Mouse (Mus musculus) intestine, embryonic 15.5 days (tissue): ENCODE data around the gene Iqschfp. TPM values are rescaled to one million over a fixed set of nuclear protein-coding genes. Genes with fewer than 3 reads are reported as not detected.

Source experiments
- ATAC-seq: fragments of 200-750 bp; cut with Nextera tagmentation; 2 replicates; pipeline ENCODE4 v1.8.0; 2017; ENCODE audit warnings: moderate TSS enrichment, moderate library complexity
- H3K27ac ChIP-seq: fragments of 300-500 bp; sonication (generic); 2 replicates; pipeline ENCODE4 v1.5.1; 2015; ENCODE audit warnings: mild to moderate bottlenecking, inconsistent platforms
- H3K27me3 ChIP-seq: fragments of 300-500 bp; sonication (generic); replicated peaks from 2 replicates; pipeline ENCODE4 v1.6.1; 2015; ENCODE audit warnings: inconsistent platforms
- H3K36me3 ChIP-seq: fragments of 300-500 bp; sonication (generic); 2 replicates; pipeline ENCODE4 v1.6.1; 2015; ENCODE audit warnings: inconsistent platforms
- H3K4me1 ChIP-seq: fragments of 300-500 bp; sonication (generic); replicated peaks from 2 replicates; pipeline ENCODE4 v1.6.1; 2015; ENCODE audit warnings: inconsistent platforms
- H3K4me2 ChIP-seq: fragments of 300-500 bp; sonication (generic); replicated peaks from 2 replicates; pipeline ENCODE4 v1.6.1; 2015; ENCODE audit warnings: mild to moderate bottlenecking, inconsistent platforms
- H3K4me3 ChIP-seq: fragments of 300-500 bp; sonication (generic); replicated peaks from 2 replicates; pipeline ENCODE4 v1.5.1; 2015; ENCODE audit warnings: inconsistent platforms
- H3K9ac ChIP-seq: fragments of 300-500 bp; sonication (generic); 2 replicates; pipeline ENCODE4 v1.6.1; 2015; ENCODE audit warnings: inconsistent platforms
- H3K9me3 ChIP-seq: fragments of 300-500 bp; sonication (generic); 2 replicates; pipeline ENCODE4 v1.6.1; 2016; ENCODE audit warnings: inconsistent platforms
- WGBS: fragments of 180-500 bp; shearing (Covaris S2); methylation state at CpG from one replicate; pipeline ENCODE4 v1.1.7; 2015; 5-methylcytosine and 5-hydroxymethylcytosine counted together
- polyA plus RNA-seq: library from polyadenylated mRNA; unstranded; fragments of >200 nt; fragmentation: Nextera tagmentation; extraction: Ambion mirVana; gene quantifications from 2 replicates; pipeline ENCODE4 v1.2.1, GENCODE M21; 2015

The Iqschfp gene
- polyA plus RNA-seq, 1 experiment from 2014 or later, result not detected

GRCm38 (mm10) chr3:68517236-68517635 lies 625.2 kb downstream of the Iqschfp start:
- Histone ChIP-seq H3K9me3 (no peaks in the 10 kb centered on the region), H3K27me3 (no peaks in the 10 kb centered on the region), H3K4me2 (no peak overlapping the region), H3K36me3 (no peaks in the 10 kb centered on the region), H3K4me1 (peaks cover 5% of the 10 kb centered on the region; the same call in 1 of the 2 replicates), H3K27ac (no peak overlapping the region), H3K4me3 (no peak overlapping the region), H3K9ac (no peak overlapping the region)
- no peak for ATAC-seq
- WGBS, result 35% methylated on average over 7 of the region's 7 CpGs

GRCm38 (mm10) chr3:68518041-68518440 lies 626.0 kb downstream of the Iqschfp start:
- no peak overlapping the region for H3K4me2 ChIP-seq
- H3K27ac ChIP-seq, result no peak overlapping the region
- H3K4me1 ChIP-seq, result peaks cover 5% of the 10 kb centered on the region; the same call in 1 of the 2 replicates
- H3K4me3 ChIP-seq, result no peak overlapping the region
- no peak overlapping the region for H3K9ac ChIP-seq
- no peak for ATAC-seq
- no peaks in the 10 kb centered on the region for H3K9me3 ChIP-seq
- no peaks in the 10 kb centered on the region for H3K36me3 ChIP-seq
- WGBS, result 91% methylated on average over 8 of the region's 8 CpGs
- H3K27me3 ChIP-seq, result no peaks in the 10 kb centered on the region

GRCm38 (mm10) chr3:68518586-68518985 lies 626.6 kb downstream of the Iqschfp start:
- Histone ChIP-seq H3K36me3 (no peaks in the 10 kb centered on the region), H3K4me3 (no peak overlapping the region), H3K9ac (no peak overlapping the region), H3K9me3 (no peaks in the 10 kb centered on the region), H3K4me1 (peaks cover 3% of the 10 kb centered on the region; the same call in 1 of the 2 replicates), H3K27me3 (no peaks in the 10 kb centered on the region), H3K4me2 (no peak overlapping the region), H3K27ac (no peak overlapping the region)
- ATAC-seq, result peak; percentile 41; the same call in 1 of the 2 replicates
- 85% methylated on average over 5 of the region's 5 CpGs for WGBS

GRCm38 (mm10) chr3:68525361-68525878 lies 633.4 kb downstream of the Iqschfp start:
- ATAC-seq, result no peak
- H3K4me3 ChIP-seq, result no peak overlapping the region
- WGBS, result 81% methylated on average over 10 of the region's 10 CpGs

GRCm38 (mm10) chr3:68526416-68526815 lies 634.4 kb downstream of the Iqschfp start:
- no peak for ATAC-seq
- Histone ChIP-seq H3K4me2 (no peak overlapping the region), H3K9me3 (no peaks in the 10 kb centered on the region), H3K9ac (no peak overlapping the region), H3K4me3 (no peak overlapping the region), H3K4me1 (no peaks in the 10 kb centered on the region), H3K27me3 (no peaks in the 10 kb centered on the region), H3K36me3 (no peaks in the 10 kb centered on the region), H3K27ac (no peak overlapping the region)
- 57% methylated on average over 4 of the region's 4 CpGs for WGBS

More at GRCm38 (mm10) chr3:68525361-68525878, 633.4 kb downstream of the Iqschfp start:
- H3K27ac ChIP-seq, result no peak overlapping the region
- no peak overlapping the region for H3K9ac ChIP-seq
- no peaks in the 10 kb centered on the region for H3K27me3 ChIP-seq
- no peaks in the 10 kb centered on the region for H3K9me3 ChIP-seq
- no peaks in the 10 kb centered on the region for H3K4me1 ChIP-seq
- no peaks in the 10 kb centered on the region for H3K36me3 ChIP-seq
- no peak overlapping the region for H3K4me2 ChIP-seq

GRCm38 (mm10) chr3:68527182-68527581 lies 635.1 kb downstream of the Iqschfp start:
- Histone ChIP-seq H3K36me3 (no peaks in the 10 kb centered on the region), H3K27ac (no peak overlapping the region), H3K4me1 (no peaks in the 10 kb centered on the region), H3K9ac (no peak overlapping the region), H3K4me3 (no peak overlapping the region), H3K27me3 (no peaks in the 10 kb centered on the region), H3K9me3 (no peaks in the 10 kb centered on the region), H3K4me2 (no peak overlapping the region)
- ATAC-seq, result no peak
- 58% methylated on average over 4 of the region's 4 CpGs for WGBS

GRCm38 (mm10) chr3:68531908-68532307 lies 639.9 kb downstream of the Iqschfp start:
- H3K4me3 ChIP-seq, result no peak overlapping the region
- H3K27me3 ChIP-seq, result no peaks in the 10 kb centered on the region
- H3K27ac ChIP-seq, result no peak overlapping the region
- ATAC-seq, result no peak
- H3K9me3 ChIP-seq, result no peaks in the 10 kb centered on the region
- 90% methylated on average over 4 of the region's 4 CpGs for WGBS
- H3K9ac ChIP-seq, result no peak overlapping the region
- peaks cover 3% of the 10 kb centered on the region; the same call in 1 of the 2 replicates for H3K4me1 ChIP-seq
- no peak overlapping the region for H3K4me2 ChIP-seq
- H3K36me3 ChIP-seq, result no peaks in the 10 kb centered on the region

- no peaks in the 10 kb centered on the region for H3K9me3 ChIP-seq
- 27% methylated on average over 7 of the region's 7 CpGs for WGBS
- H3K27me3 ChIP-seq, result no peaks in the 10 kb centered on the region
- no peaks in the 10 kb centered on the region for H3K36me3 ChIP-seq
- H3K9ac ChIP-seq, result no peak overlapping the region
- H3K4me3 ChIP-seq, result no peak overlapping the region
- H3K4me2 ChIP-seq, result no peak overlapping the region
- H3K4me1 ChIP-seq, result peaks cover 3% of the 10 kb centered on the region; the same call in 1 of the 2 replicates
- no peak overlapping the region for H3K27ac ChIP-seq
- ATAC-seq, result peak; percentile 37
Observed at GRCm38 (mm10) chr3:68534571-68535051, 642.6 kb downstream of the Iqschfp start.

- Histone ChIP-seq H3K36me3 (no peaks in the 10 kb centered on the region), H3K27me3 (no peaks in the 10 kb centered on the region), H3K9me3 (no peaks in the 10 kb centered on the region), H3K4me3 (no peak overlapping the region), H3K9ac (no peak overlapping the region), H3K4me2 (no peak overlapping the region), H3K4me1 (peaks cover 3% of the 10 kb centered on the region; the same call in 1 of the 2 replicates), H3K27ac (no peak overlapping the region)
- 0 out of 2 replicates have a peak, but pooled peaks have one; percentile 13 for ATAC-seq
- 71% methylated on average over 7 of the region's 7 CpGs for WGBS
Observed at GRCm38 (mm10) chr3:68535160-68535728, 643.2 kb downstream of the Iqschfp start.

GRCm38 (mm10) chr3:68536071-68536470 lies 644.0 kb downstream of the Iqschfp start:
- H3K4me1 ChIP-seq, result peaks cover 3% of the 10 kb centered on the region; the same call in 1 of the 2 replicates
- no peaks in the 10 kb centered on the region for H3K27me3 ChIP-seq
- no peak overlapping the region for H3K9ac ChIP-seq
- H3K4me3 ChIP-seq, result no peak overlapping the region
- ATAC-seq, result 0 out of 2 replicates have a peak, but pooled peaks have one; percentile 26
- 64% methylated on average over 3 of the region's 3 CpGs for WGBS
- no peaks in the 10 kb centered on the region for H3K9me3 ChIP-seq
- no peaks in the 10 kb centered on the region for H3K36me3 ChIP-seq
- H3K27ac ChIP-seq, result no peak overlapping the region
- H3K4me2 ChIP-seq, result no peak overlapping the region

GRCm38 (mm10) chr3:68541688-68542087 lies 649.7 kb downstream of the Iqschfp start:
- Histone ChIP-seq H3K27ac (no peak overlapping the region), H3K27me3 (no peaks in the 10 kb centered on the region), H3K4me3 (no peak overlapping the region), H3K4me2 (no peak overlapping the region), H3K36me3 (no peaks in the 10 kb centered on the region), H3K9ac (no peak overlapping the region), H3K9me3 (no peaks in the 10 kb centered on the region), H3K4me1 (no peaks in the 10 kb centered on the region)
- WGBS, result 86% methylated on average over 8 of the region's 8 CpGs
- no peak for ATAC-seq

GRCm38 (mm10) chr3:68542944-68543501 lies 651.0 kb downstream of the Iqschfp start:
- Histone ChIP-seq H3K9me3 (no peaks in the 10 kb centered on the region), H3K36me3 (no peaks in the 10 kb centered on the region), H3K4me1 (no peaks in the 10 kb centered on the region), H3K4me2 (peak overlapping the region; percentile 51), H3K27ac (no peak overlapping the region), H3K9ac (no peak overlapping the region), H3K27me3 (no peaks in the 10 kb centered on the region), H3K4me3 (no peak overlapping the region; the same call in 1 of the 2 replicates)
- 12% methylated on average over 7 of the region's 7 CpGs for WGBS
- peak; percentile 79 for ATAC-seq
